Mouse (Mus musculus) hindlimb bud, embryonic 11.5 days (tissue): ENCODE measurements around the gene Aagab.

Source experiments
- DNase-seq: peaks from one replicate; pipeline ENCODE4 v3.0.0-alpha.2; 2012; ENCODE audit warnings: low read depth, low spot score; ENCODE audit errors: extremely low spot score

Aagab gene

GRCm38 (mm10) chr9:63645084-63645483 lies 42.6 kb downstream of the Aagab start:
- DNase-seq: no peak

- no peak for DNase-seq
These were observed 45.4 kb downstream of the Aagab start for GRCm38 (mm10) chr9:63647581-63648519.

DNA sequence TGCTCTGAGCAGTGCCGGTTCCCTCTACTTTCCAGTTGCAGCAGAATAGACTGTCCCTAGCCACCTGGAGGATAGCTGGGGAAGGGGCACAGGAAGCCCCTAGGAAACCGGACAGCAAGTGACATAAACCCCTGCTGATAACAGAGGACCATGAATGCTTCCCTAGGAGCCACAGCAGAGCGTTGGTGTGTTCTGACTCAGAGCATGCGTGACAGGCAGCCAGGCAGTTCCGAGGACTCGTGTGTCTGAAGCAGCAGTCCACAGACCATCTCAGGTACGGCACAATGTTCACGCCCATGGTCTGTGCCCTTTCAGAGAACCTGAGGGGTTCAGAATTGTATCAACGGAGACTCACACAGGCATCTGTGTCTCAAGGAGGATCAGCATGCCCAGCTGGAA lies 46.1 kb downstream of the Aagab start:
- no peak for DNase-seq

DNA sequence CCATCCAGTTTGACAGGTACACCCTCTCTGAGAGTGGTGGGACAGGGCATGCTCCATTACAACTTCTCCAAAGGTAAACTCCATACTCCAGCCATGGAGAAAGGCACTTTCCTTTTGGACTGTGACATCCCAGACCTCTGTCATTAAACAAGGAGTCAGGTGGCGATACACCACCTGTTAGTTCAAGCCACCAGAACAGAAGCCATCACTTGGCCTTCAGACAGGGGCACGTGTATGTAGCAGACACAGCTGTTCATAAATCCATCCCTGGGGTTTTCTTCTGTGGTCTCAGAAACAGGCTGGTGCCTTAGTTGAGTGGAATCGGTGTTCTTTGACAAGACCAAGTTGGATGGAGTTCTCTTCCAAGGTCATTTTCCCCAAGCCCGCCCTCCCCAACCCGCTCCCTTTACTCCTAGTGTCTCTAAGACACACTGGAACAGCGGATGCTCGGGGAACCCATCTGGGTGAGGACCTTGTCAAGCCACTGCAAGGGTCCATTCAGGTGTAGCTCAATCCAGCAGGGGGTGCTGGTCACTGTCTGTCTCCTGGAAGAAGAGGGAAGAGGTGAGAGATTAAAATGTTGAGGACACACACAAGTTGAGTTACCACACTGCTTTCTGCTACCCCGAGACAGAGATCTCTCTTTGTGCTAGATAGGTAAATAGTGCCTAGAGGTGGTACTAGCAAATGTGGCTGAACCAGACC lies 47.5 kb downstream of the Aagab start:
- no peak for DNase-seq

DNA sequence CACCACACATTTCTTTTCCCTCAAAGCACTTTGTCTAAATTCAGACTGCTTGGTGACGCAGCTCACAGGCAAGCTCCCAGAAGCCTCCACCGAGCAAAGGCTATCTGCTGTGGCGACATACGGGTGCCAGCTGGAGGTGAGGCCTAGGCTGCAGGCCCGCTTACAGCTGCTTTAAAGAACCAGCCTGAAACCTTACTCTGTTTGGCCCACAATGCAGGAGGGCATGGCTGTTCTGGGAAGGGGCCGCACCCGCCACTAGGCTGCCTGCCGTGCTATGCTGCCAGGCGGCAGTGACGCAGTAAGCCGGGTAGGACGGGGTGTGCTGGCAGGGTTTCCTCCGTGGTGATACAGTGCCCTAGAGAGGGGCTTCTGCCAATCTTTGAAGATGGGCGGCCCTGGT lies 48.4 kb downstream of the Aagab start:
- DNase-seq: no peak

DNA sequence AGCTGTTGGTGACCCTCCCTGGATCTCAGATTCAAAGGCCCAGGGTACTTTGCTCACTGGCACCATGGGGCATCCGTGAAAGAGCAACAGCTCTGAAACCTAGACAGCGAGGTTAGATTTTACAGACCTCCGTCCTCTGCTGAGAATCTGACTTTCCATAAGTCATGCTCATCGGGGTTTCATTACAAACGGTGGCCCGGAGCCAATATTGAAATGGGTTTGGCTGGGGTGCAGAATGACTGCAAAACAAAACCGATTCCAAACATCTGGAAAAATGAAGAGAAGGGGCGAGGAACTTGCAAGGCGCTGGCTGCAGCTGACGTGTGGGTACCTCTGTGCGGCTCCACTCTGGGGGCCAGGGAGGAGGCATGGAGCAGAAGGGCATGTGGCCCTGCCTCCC lies 49.1 kb downstream of the Aagab start:
- DNase-seq: no peak

- no peak for DNase-seq
These were observed 51.2 kb downstream of the Aagab start for GRCm38 (mm10) chr9:63653666-63654065.

DNA sequence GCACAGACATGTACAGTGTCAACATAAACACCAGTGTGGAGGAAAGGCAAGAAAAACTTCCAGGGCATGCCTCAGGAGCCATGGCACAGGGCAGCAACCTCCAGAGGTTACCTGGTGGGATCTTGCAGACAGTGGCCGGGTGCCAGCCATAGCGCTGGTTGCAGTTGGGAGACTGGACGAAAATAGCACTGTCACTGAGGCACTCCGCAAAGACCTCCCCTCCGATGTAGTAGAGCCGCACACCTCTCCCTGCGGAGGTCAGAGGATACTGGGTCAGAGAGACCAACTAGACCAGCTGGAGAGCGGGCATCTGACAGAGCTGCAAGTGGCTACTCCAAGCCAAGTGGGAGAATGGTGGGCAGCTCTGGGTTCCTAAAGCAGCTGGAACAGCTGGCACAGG lies 52.1 kb downstream of the Aagab start:
- DNase-seq: no peak

- DNase-seq: no peak
These were observed 52.6 kb downstream of the Aagab start for GRCm38 (mm10) chr9:63655092-63655491.

GRCm38 (mm10) chr9:63657167-63657566 lies 54.7 kb downstream of the Aagab start:
- no peak for DNase-seq

DNA sequence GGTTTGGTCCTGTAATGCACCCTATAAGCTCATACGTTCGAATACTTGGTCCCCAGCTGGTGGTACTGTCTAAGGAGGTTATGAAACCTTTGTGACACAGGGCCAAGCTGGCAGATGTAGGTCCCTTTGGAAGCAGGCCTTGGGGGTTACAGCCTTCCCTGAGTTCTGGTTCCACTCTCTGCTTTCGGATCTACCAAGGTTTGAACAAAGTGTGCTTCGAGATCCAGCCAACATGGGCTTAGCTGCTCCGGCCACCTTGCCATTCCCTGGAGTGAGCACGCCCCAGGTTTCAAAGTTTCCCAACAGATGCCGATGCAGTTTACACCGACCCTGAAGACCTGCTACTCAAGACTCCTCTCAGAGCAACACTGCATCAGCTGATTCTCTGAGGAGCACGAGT lies 56.0 kb downstream of the Aagab start:
- no peak for DNase-seq

GRCm38 (mm10) chr9:63658970-63659371 lies 56.5 kb downstream of the Aagab start:
- DNase-seq: no peak

DNA sequence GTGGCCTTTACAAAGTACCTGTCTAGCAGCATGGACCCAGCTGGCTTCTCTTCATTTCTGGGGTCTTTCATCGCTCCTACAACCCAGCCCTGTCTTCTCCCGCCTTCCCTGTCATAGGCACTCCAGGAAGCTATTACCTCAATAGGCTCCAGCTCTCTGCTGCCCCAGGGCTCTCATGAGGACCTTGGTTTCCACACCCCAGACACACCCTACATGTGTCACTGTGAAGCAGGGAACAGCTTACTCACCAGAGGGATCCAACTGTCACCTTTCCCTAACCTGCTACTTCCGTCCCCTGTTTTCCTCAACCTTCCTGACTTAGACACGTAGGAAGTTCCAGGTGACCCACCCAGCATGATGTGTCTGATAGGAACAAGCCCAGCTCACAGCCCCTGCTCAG lies 57.6 kb downstream of the Aagab start:
- no peak for DNase-seq

DNA sequence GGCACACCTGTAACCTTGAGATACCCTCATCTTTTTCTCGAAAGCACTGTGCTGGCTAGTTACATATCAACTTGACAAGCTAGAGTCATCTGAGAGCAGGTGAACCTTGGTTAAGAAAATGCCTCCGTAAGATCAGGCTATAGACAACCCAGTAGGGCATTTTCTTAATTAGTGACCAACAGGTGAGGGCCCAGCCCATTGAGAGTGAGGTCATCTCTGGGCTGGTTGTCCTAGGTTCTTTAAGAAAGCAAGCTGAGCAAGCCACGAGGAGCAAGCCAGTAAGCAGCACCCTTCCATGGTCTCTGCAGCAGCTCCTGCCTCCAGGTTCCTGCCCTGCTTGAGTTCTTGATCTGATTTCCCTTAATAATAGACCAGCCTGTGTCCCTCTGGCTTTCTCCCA lies 58.2 kb downstream of the Aagab start:
- DNase-seq: no peak

- DNase-seq: no peak
These were observed 60.3 kb downstream of the Aagab start for GRCm38 (mm10) chr9:63662759-63663158.

DNA sequence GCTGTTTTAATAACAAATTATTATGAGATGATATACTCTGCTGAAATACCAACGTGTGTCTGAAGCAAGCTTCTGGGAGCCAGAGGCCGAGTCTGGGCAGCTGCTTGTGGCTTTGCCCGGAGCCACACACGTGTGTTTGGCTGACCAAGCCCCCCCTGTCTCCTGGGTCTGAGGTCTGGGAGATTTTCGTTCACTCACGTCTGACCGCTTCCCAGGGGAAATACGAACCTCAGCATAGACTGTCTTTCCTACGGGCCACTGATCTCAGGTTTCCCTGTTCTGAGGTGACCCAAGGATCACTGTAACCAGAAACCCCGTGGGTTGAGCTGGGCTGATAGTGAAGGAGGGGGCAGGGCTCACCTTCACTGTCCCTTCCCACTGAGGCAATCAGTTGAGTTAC lies 60.8 kb downstream of the Aagab start:
- no peak for DNase-seq

DNA sequence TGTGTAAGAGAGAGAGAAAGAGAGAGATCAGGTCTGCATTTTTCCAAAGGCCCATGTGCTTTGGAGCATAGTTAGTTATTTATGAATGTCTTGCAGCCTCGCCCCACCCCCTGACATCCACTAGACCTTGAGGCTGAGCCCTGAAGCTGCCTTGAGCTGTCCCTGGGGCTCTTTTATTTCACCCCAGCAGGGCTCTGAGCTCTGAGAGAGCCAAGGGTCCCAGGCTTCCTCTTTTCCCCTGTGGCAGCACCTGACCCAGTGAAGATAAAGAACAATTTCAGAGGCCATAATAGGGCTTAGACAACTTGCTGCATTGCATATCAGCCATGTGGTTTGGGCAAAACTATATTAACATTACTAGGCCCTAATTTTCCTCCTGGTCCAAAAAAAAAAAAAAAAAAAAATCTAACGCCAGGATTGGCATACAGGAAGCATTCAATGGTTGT lies 61.9 kb downstream of the Aagab start:
- DNase-seq: no peak

GRCm38 (mm10) chr9:63664792-63665646 lies 62.6 kb downstream of the Aagab start:
- DNase-seq: no peak

- DNase-seq: no peak
These were observed 64.3 kb downstream of the Aagab start for GRCm38 (mm10) chr9:63666612-63667372.

GRCm38 (mm10) chr9:63667373-63667724 lies 64.9 kb downstream of the Aagab start:
- no peak for DNase-seq

GRCm38 (mm10) chr9:63668621-63669020 lies 66.2 kb downstream of the Aagab start:
- DNase-seq: no peak
